Mouse (Mus musculus) heart, embryonic 12.5 days (tissue): ENCODE results near the gene Adgrg3. TPM values are rescaled to one million over a fixed set of nuclear protein-coding genes. Genes with fewer than 3 reads are reported as not detected.
A peak's percentile ranks its signal among the peaks of the same experiment; 100 is the strongest.

Source experiments
- ATAC-seq: fragments of 200-750 bp; cut with Nextera tagmentation; 2 replicates; pipeline ENCODE4 v1.8.0; 2017; ENCODE audit warnings: moderate TSS enrichment, moderate library complexity; ENCODE audit not compliant: insufficient number of reproducible peaks, low FRiP score
- H3K27ac ChIP-seq: fragments of 300-500 bp; sonication (generic); 2 replicates; pipeline ENCODE4 v1.5.1; 2016; ENCODE audit warnings: mild to moderate bottlenecking, moderate library complexity; ENCODE audit not compliant: poor library complexity, severe bottlenecking
- H3K27me3 ChIP-seq: fragments of 300-500 bp; sonication (generic); replicated peaks from 2 replicates; pipeline ENCODE4 v1.6.1; 2016; ENCODE audit warnings: mild to moderate bottlenecking, moderate library complexity
- H3K36me3 ChIP-seq: fragments of 300-500 bp; sonication (generic); 2 replicates; pipeline ENCODE4 v1.6.1; 2016; ENCODE audit warnings: mild to moderate bottlenecking, moderate library complexity
- H3K4me1 ChIP-seq: fragments of 300-500 bp; sonication (generic); replicated peaks from 2 replicates; pipeline ENCODE4 v1.6.1; 2016; ENCODE audit warnings: mild to moderate bottlenecking
- H3K4me2 ChIP-seq: fragments of 300-500 bp; sonication (generic); 2 replicates; pipeline ENCODE4 v1.6.1; 2016; ENCODE audit warnings: mild to moderate bottlenecking, moderate library complexity
- H3K4me3 ChIP-seq: fragments of 300-500 bp; sonication (generic); 2 replicates; pipeline ENCODE4 v1.5.1; 2016; ENCODE audit warnings: mild to moderate bottlenecking
- H3K9ac ChIP-seq: fragments of 300-500 bp; sonication (generic); 2 replicates; pipeline ENCODE4 v1.6.1; 2016; ENCODE audit warnings: mild to moderate bottlenecking, moderate library complexity
- H3K9me3 ChIP-seq: fragments of 300-500 bp; sonication (generic); replicated peaks from 2 replicates; pipeline ENCODE4 v1.6.1; 2016; ENCODE audit warnings: mild to moderate bottlenecking, moderate library complexity
- WGBS: fragments of 180-500 bp; shearing (Covaris S2); methylation state at CpG from one replicate; pipeline ENCODE4 v1.1.7; 2016; 5-methylcytosine and 5-hydroxymethylcytosine counted together
- polyA plus RNA-seq: library from polyadenylated mRNA; unstranded; fragments of >200 nt; fragmentation: Nextera tagmentation; extraction: Ambion mirVana; gene quantifications from 2 replicates; pipeline ENCODE4 v1.2.1, GENCODE M21; 2016

Adgrg3 gene
- polyA plus RNA-seq: 2.7 and 3.1 TPM in 2 replicates

GRCm38 (mm10) chr8:95017451-95017850 is at the start of gene Adgrg3:
Gene Adgrg3 (plus strand): TSS chr8:95017692.
- Histone ChIP-seq H3K4me3 (no peak within 1 kb of the TSS), H3K4me2 (no peak within 1 kb of the TSS), H3K4me1 (0 out of 2 replicates have a peak, but pooled peaks cover 11% of the 10 kb centered on the region), H3K36me3 (no peaks in the 10 kb centered on the region), H3K9me3 (no peaks in the 10 kb centered on the region), H3K27ac (no peak within 1 kb of the TSS), H3K27me3 (no peaks in the 10 kb centered on the region), H3K9ac (no peak within 1 kb of the TSS)
- ATAC-seq: no peak
- WGBS: 75% methylated on average over 11 of the region's 11 CpGs

- H3K4me1 ChIP-seq: peaks cover 16% of the 10 kb centered on the region
- WGBS: 84% methylated on average over 9 of the region's 9 CpGs
- no peaks in the 10 kb centered on the region for H3K36me3 ChIP-seq
- H3K27ac ChIP-seq: no peak overlapping the region
- no peak overlapping the region for H3K4me2 ChIP-seq
- H3K27me3 ChIP-seq: peaks cover 43% of the 10 kb centered on the region
- H3K4me3 ChIP-seq: no peak overlapping the region
- no peak for ATAC-seq
- H3K9ac ChIP-seq: no peak overlapping the region
- H3K9me3 ChIP-seq: no peaks in the 10 kb centered on the region
These were observed 44.2 kb upstream of the Adgrg3 start for GRCm38 (mm10) chr8:94973270-94973669.

- ATAC-seq: no peak
- Histone ChIP-seq H3K9ac (no peak overlapping the region), H3K4me1 (peaks cover 17% of the 10 kb centered on the region), H3K4me3 (no peak overlapping the region), H3K36me3 (no peaks in the 10 kb centered on the region), H3K27ac (no peak overlapping the region), H3K4me2 (no peak overlapping the region), H3K9me3 (no peaks in the 10 kb centered on the region), H3K27me3 (peaks cover 48% of the 10 kb centered on the region)
- WGBS: 77% methylated on average over 9 of the region's 9 CpGs
These were observed 43.7 kb upstream of the Adgrg3 start for GRCm38 (mm10) chr8:94973786-94974185.

- Histone ChIP-seq H3K27ac (no peak within 1 kb of the TSS), H3K4me1 (peaks cover 17% of the 10 kb centered on the region), H3K27me3 (peaks cover 53% of the 10 kb centered on the region), H3K4me2 (no peak within 1 kb of the TSS), H3K4me3 (no peak within 1 kb of the TSS), H3K9me3 (no peaks in the 10 kb centered on the region), H3K9ac (no peak within 1 kb of the TSS), H3K36me3 (no peaks in the 10 kb centered on the region)
- ATAC-seq: no peak
- WGBS: 41% methylated on average over 7 of the region's 7 CpGs
These were observed 42.9 kb upstream of the Adgrg3 start, which contains the start of gene Adgrg1 for GRCm38 (mm10) chr8:94974467-94975165. Gene Adgrg1 (plus strand): TSS chr8:94974751.

- H3K27ac ChIP-seq: no peak overlapping the region
- WGBS: 20% methylated on average over 17 of the region's 17 CpGs
These were observed 40.7 kb upstream of the Adgrg3 start for GRCm38 (mm10) chr8:94976651-94977417.

GRCm38 (mm10) chr8:94978131-94978530 is 39.4 kb upstream of the Adgrg3 start:
- H3K4me1 ChIP-seq: peaks cover 31% of the 10 kb centered on the region
- 45% methylated on average over 9 of the region's 9 CpGs for WGBS
- no peak for ATAC-seq
- H3K9ac ChIP-seq: no peak overlapping the region
- no peak overlapping the region; the same call in 1 of the 2 replicates for H3K4me2 ChIP-seq
- H3K27ac ChIP-seq: no peak overlapping the region
- H3K27me3 ChIP-seq: peaks cover 53% of the 10 kb centered on the region
- no peaks in the 10 kb centered on the region for H3K36me3 ChIP-seq
- no peak overlapping the region for H3K4me3 ChIP-seq
- no peaks in the 10 kb centered on the region for H3K9me3 ChIP-seq

More at GRCm38 (mm10) chr8:94976651-94977417, 40.7 kb upstream of the Adgrg3 start:
- peak overlapping the region; percentile 34 for H3K9ac ChIP-seq
- peak overlapping the region; percentile 10 for H3K4me3 ChIP-seq
- no peaks in the 10 kb centered on the region for H3K36me3 ChIP-seq
- no peak for ATAC-seq
- peak overlapping the region; percentile 57 for H3K4me2 ChIP-seq
- H3K27me3 ChIP-seq: peaks cover 57% of the 10 kb centered on the region
- H3K9me3 ChIP-seq: no peaks in the 10 kb centered on the region
- H3K4me1 ChIP-seq: peaks cover 25% of the 10 kb centered on the region

- ATAC-seq: no peak
- Histone ChIP-seq H3K4me3 (no peak overlapping the region), H3K4me2 (no peak overlapping the region), H3K27ac (no peak overlapping the region), H3K36me3 (no peaks in the 10 kb centered on the region), H3K4me1 (peaks cover 37% of the 10 kb centered on the region), H3K9ac (no peak overlapping the region), H3K9me3 (no peaks in the 10 kb centered on the region), H3K27me3 (peaks cover 48% of the 10 kb centered on the region)
- 64% methylated on average over 13 of the region's 13 CpGs for WGBS
These were observed 38.7 kb upstream of the Adgrg3 start for GRCm38 (mm10) chr8:94978593-94979319.

GRCm38 (mm10) chr8:94980176-94980575 is 37.3 kb upstream of the Adgrg3 start:
- Histone ChIP-seq H3K4me1 (peaks cover 52% of the 10 kb centered on the region), H3K4me3 (no peak overlapping the region), H3K27me3 (peaks cover 40% of the 10 kb centered on the region), H3K9ac (no peak overlapping the region), H3K27ac (no peak overlapping the region), H3K36me3 (no peaks in the 10 kb centered on the region), H3K9me3 (no peaks in the 10 kb centered on the region), H3K4me2 (no peak overlapping the region)
- ATAC-seq: no peak
- WGBS: 85% methylated on average over 5 of the region's 5 CpGs

- no peak overlapping the region for H3K9ac ChIP-seq
- peaks cover 54% of the 10 kb centered on the region for H3K4me1 ChIP-seq
- WGBS: 46% methylated on average over 8 of the region's 8 CpGs
- no peak overlapping the region for H3K4me3 ChIP-seq
- no peak overlapping the region for H3K27ac ChIP-seq
- H3K4me2 ChIP-seq: no peak overlapping the region
- H3K27me3 ChIP-seq: peaks cover 33% of the 10 kb centered on the region
- no peak for ATAC-seq
- H3K9me3 ChIP-seq: no peaks in the 10 kb centered on the region
- H3K36me3 ChIP-seq: no peaks in the 10 kb centered on the region
These were observed 36.5 kb upstream of the Adgrg3 start for GRCm38 (mm10) chr8:94980976-94981375.

GRCm38 (mm10) chr8:94981848-94982247 is 35.6 kb upstream of the Adgrg3 start:
- Histone ChIP-seq H3K27ac (no peak overlapping the region), H3K36me3 (no peaks in the 10 kb centered on the region), H3K4me1 (peaks cover 57% of the 10 kb centered on the region), H3K4me3 (no peak overlapping the region), H3K9me3 (no peaks in the 10 kb centered on the region), H3K4me2 (no peak overlapping the region), H3K9ac (no peak overlapping the region), H3K27me3 (peaks cover 26% of the 10 kb centered on the region)
- ATAC-seq: no peak
- 76% methylated on average over 7 of the region's 7 CpGs for WGBS

- no peaks in the 10 kb centered on the region for H3K36me3 ChIP-seq
- no peak overlapping the region for H3K27ac ChIP-seq
- no peak overlapping the region for H3K4me3 ChIP-seq
- peaks cover 52% of the 10 kb centered on the region for H3K4me1 ChIP-seq
- WGBS: 19% methylated on average over 5 of the region's 5 CpGs
- no peak for ATAC-seq
- no peaks in the 10 kb centered on the region for H3K9me3 ChIP-seq
- no peak overlapping the region for H3K9ac ChIP-seq
- no peak overlapping the region for H3K4me2 ChIP-seq
- peaks cover 15% of the 10 kb centered on the region for H3K27me3 ChIP-seq
These were observed 34.3 kb upstream of the Adgrg3 start for GRCm38 (mm10) chr8:94983146-94983545.
